Mouse (Mus musculus) stomach, embryonic 14.5 days (tissue): ENCODE data around the gene Gm10715. TPM values are rescaled to one million over a fixed set of nuclear protein-coding genes. Genes with fewer than 3 reads are reported as not detected.
"Not testable (repeated sequence)": the region's sequence is repeated elsewhere in the genome, so short reads cannot be mapped to it uniquely, and the experiment has no call there.

Source experiments
- ATAC-seq: fragments of 200-750 bp; cut with Nextera tagmentation; 2 replicates; pipeline ENCODE4 v1.8.0; 2017; ENCODE audit warnings: low read depth, moderate TSS enrichment; ENCODE audit not compliant: insufficient number of reproducible peaks, insufficient read depth, low FRiP score
- H3K27ac ChIP-seq: fragments of 300-500 bp; sonication (generic); 2 replicates; pipeline ENCODE4 v1.5.1; 2014; ENCODE audit warnings: mild to moderate bottlenecking, low read length, moderate library complexity, mixed read lengths
- H3K27me3 ChIP-seq: fragments of 300-500 bp; sonication (generic); 2 replicates; pipeline ENCODE4 v1.6.1; 2014; ENCODE audit warnings: low read length, control low read depth, mixed read lengths; ENCODE audit not compliant: control insufficient read depth, insufficient read depth
- H3K36me3 ChIP-seq: fragments of 300-500 bp; sonication (generic); 2 replicates; pipeline ENCODE4 v1.6.1; 2014; ENCODE audit warnings: mild to moderate bottlenecking, control low read depth, low read length, moderate library complexity, mixed read lengths; ENCODE audit not compliant: control insufficient read depth, insufficient read depth
- H3K4me1 ChIP-seq: fragments of 300-500 bp; sonication (generic); 2 replicates; pipeline ENCODE4 v1.6.1; 2014; ENCODE audit warnings: low read length, control low read depth, mixed read lengths; ENCODE audit not compliant: control insufficient read depth, insufficient read depth
- H3K4me2 ChIP-seq: fragments of 300-500 bp; sonication (generic); replicated peaks from 2 replicates; pipeline ENCODE4 v1.6.1; 2014; ENCODE audit warnings: low read depth, low read length, control low read depth
- H3K4me3 ChIP-seq: fragments of 300-500 bp; sonication (generic); 2 replicates; pipeline ENCODE4 v1.5.1; 2014; ENCODE audit warnings: low read depth, low read length, control low read depth
- H3K9ac ChIP-seq: fragments of 300-500 bp; sonication (generic); replicated peaks from 2 replicates; pipeline ENCODE4 v1.6.1; 2014; ENCODE audit warnings: low read depth, mild to moderate bottlenecking, control low read depth, low read length, moderate library complexity, mixed read lengths
- H3K9me3 ChIP-seq: fragments of 300-500 bp; sonication (generic); 2 replicates; pipeline ENCODE4 v1.6.1; 2016; ENCODE audit warnings: low read depth, low read length, control low read depth; ENCODE audit not compliant: control insufficient read depth
- WGBS: fragments of 180-500 bp; shearing (Covaris S2); extraction: QIAGEN DNeasy Blood & Tissue Kit; methylation state at CpG from one replicate; pipeline ENCODE4 v1.1.7; 2014; 5-methylcytosine and 5-hydroxymethylcytosine counted together
- microRNA-seq: library from miRNA; unstranded; fragments of <30 nt; microRNA quantifications from one replicate; pipeline ENCODE4, GENCODE M21; 2016
- polyA plus RNA-seq: library from polyadenylated mRNA; unstranded; fragments of >200 nt; fragmentation: Nextera tagmentation; extraction: Ambion mirVana; gene quantifications from 2 replicates; pipeline ENCODE4 v1.2.1, GENCODE M21; 2014

Gene Gm10715
- polyA plus RNA-seq, 1 experiment from 2014 or later = not detected

GRCm38 (mm10) chr9:3029276-3030000, 7.2 kb upstream of the Gm10715 start:
- not testable (repeated sequence) for H3K36me3 ChIP-seq, H3K9ac ChIP-seq, ATAC-seq, H3K4me1 ChIP-seq, H3K9me3 ChIP-seq, H3K27ac ChIP-seq, H3K27me3 ChIP-seq, H3K4me3 ChIP-seq, H3K4me2 ChIP-seq
- 63% methylated on average over 11 of the region's 16 CpGs for WGBS

GRCm38 (mm10) chr9:3030677-3031318, 5.9 kb upstream of the Gm10715 start:
- H3K36me3 ChIP-seq, H3K4me2 ChIP-seq, ATAC-seq, H3K9me3 ChIP-seq, H3K4me3 ChIP-seq, H3K9ac ChIP-seq, H3K27ac ChIP-seq, H3K27me3 ChIP-seq, H3K4me1 ChIP-seq: not testable (repeated sequence)
- 73% methylated on average over 2 of the region's 10 CpGs for WGBS

- not testable (repeated sequence) for H3K27me3 ChIP-seq, H3K36me3 ChIP-seq, H3K4me2 ChIP-seq, H3K27ac ChIP-seq, H3K9ac ChIP-seq, H3K4me3 ChIP-seq, H3K4me1 ChIP-seq, ATAC-seq, H3K9me3 ChIP-seq
- WGBS = no CpG with 5 or more reads among the region's 8 CpGs
These were observed 2.4 kb upstream of the Gm10715 start, which contains the start of gene Gm17535 for GRCm38 (mm10) chr9:3034299-3034698. Gm17535 (plus strand) TSS chr9:3034599.

- not testable (repeated sequence) for H3K27me3 ChIP-seq, H3K4me3 ChIP-seq, H3K4me1 ChIP-seq, H3K4me2 ChIP-seq, H3K36me3 ChIP-seq, H3K9me3 ChIP-seq, H3K9ac ChIP-seq, H3K27ac ChIP-seq, ATAC-seq
- 62% methylated on average over 4 of the region's 4 CpGs for WGBS
These were observed 1.5 kb downstream of the Gm10715 start for GRCm38 (mm10) chr9:3038161-3038560.

Small RNA genes within 50 kb of the gene (microRNA-seq; reads per million reads assigned to microRNA genes)
- gene Mir101c = not detected

Other genes starting within 250 kb of the Gm10715 start
- gene Gm10722, start 36.0 kb upstream of the Gm10715 start, polyA plus RNA-seq = not detected in 2 replicates
- gene Gm11168, start 33.5 kb upstream of the Gm10715 start, polyA plus RNA-seq = not detected in 2 replicates
- not detected in 2 replicates for gene Gm10721, start 23.7 kb upstream of the Gm10715 start, polyA plus RNA-seq
- gene Gm10720, start 21.2 kb upstream of the Gm10715 start, polyA plus RNA-seq = not detected in 2 replicates
- 0.39 TPM in 1 of 2 replicates, not detected in the other for gene Gm10719, start 19.5 kb upstream of the Gm10715 start, polyA plus RNA-seq
- gene Gm10718, start 13.3 kb upstream of the Gm10715 start, polyA plus RNA-seq = 0.45 and 1.1 TPM in 2 replicates
- 0.69 TPM in 1 of 2 replicates, not detected in the other for gene Gm10717, start 11.5 kb upstream of the Gm10715 start, polyA plus RNA-seq
- not detected in 2 replicates for gene Gm17535, start 2.3 kb upstream of the Gm10715 start, polyA plus RNA-seq